Mouse (Mus musculus): ENCODE measurements around the gene Prune1. TPM values are rescaled to one million over a fixed set of nuclear protein-coding genes. Genes with fewer than 3 reads are reported as not detected.

Prune1 gene
- polyA plus RNA-seq, 1 experiment from 2014 or later = 76.9 TPM

DNA sequence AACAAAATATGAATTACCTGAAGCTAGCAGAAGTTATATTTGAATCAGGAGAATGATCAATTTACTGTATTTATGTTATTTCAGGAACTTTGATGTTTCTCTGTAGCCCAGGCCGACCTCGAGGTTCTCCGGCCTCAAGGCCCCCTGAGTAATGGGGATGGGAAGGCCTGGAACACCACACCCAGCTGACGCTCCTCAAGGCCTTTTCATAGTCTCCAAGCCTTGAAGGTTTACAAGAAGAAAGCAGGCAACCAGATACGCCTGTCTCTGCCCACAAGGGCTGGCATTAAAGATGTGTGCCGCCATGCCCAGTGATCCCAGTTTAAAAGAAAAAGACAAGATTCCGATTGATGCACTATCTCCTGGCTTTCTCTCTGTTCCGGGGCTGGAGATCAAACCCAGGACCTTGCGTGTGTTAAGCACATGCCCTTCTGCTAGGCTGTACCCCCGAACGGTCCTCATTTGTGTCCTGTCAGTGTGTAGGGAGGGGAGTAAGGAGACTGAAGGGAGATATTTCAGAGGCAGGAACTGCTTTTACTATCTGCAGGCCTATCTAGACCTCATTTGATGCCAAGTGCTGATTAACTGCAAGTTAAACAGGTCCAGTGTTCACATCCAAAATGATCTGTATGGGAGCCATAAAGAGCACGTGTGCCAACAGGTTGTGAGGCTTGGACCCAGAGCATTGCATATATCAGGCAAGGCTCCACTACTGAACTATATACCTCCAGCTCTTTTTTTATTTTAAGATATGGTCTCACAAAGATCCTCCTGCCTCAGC, 2.8 kb upstream of the Prune1 start:
- Histone ChIP-seq H3K4me1 (peaks cover 28% of the 10 kb centered on the region), H3K4me2 (peak overlapping the region; percentile 83), H3K9ac (no peak overlapping the region), H3K4me3 (peak overlapping the region; percentile 71; the same call in 1 of the 2 replicates), H3K9me3 (no peaks in the 10 kb centered on the region), H3K27ac (no peak overlapping the region), H3K36me3 (replicated peaks) (peaks cover 6% of the 10 kb centered on the region; the same call in 1 of the 2 replicates), H3K27me3 (replicated peaks) (no peaks in the 10 kb centered on the region)
- WGBS = 89% methylated on average over 12 of the region's 12 CpGs
- no peak for ATAC-seq (replicated peaks)

GRCm38 (mm10) chr3:95284062-95284461, 2.2 kb upstream of the Prune1 start:
- peaks cover 31% of the 10 kb centered on the region for H3K4me1 ChIP-seq
- peak overlapping the region; percentile 83 for H3K4me2 ChIP-seq
- H3K36me3 ChIP-seq (replicated peaks) = peaks cover 6% of the 10 kb centered on the region; the same call in 1 of the 2 replicates
- H3K9ac ChIP-seq = peak overlapping the region; percentile 69; the same call in 1 of the 2 replicates
- no peaks in the 10 kb centered on the region for H3K27me3 ChIP-seq (replicated peaks)
- H3K27ac ChIP-seq = peak overlapping the region; percentile 93; the same call in 1 of the 2 replicates
- H3K9me3 ChIP-seq = no peaks in the 10 kb centered on the region
- H3K4me3 ChIP-seq = peak overlapping the region; percentile 71
- 14% methylated on average over 1 of the region's 1 CpGs for WGBS
- ATAC-seq (replicated peaks) = no peak

DNA sequence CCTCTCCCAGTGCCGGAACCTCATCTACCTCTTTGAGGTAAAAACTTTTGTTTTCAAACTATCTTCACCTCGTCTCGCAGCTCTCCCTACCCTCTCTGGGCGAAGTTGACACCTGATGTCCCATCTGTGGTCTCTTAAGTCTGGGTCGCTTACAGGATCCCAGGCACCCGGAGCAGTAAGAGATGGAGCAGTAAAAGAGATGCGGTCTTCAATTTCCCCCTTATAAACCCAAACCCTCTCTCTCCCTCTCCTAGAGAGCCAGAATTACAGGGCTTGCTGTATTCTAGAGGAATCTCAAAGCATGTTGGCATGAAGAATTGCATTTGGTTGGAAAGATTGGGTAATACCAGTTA, 1.7 kb upstream of the Prune1 start:
- WGBS = under 1% methylated on average over 7 of the region's 7 CpGs
- Histone ChIP-seq H3K9me3 (no peaks in the 10 kb centered on the region), H3K36me3 (replicated peaks) (peaks cover 6% of the 10 kb centered on the region; the same call in 1 of the 2 replicates), H3K27ac (peak overlapping the region; percentile 93), H3K27me3 (replicated peaks) (no peaks in the 10 kb centered on the region), H3K4me2 (peak overlapping the region; percentile 83), H3K4me3 (peak overlapping the region; percentile 71), H3K9ac (peak overlapping the region; percentile 69), H3K4me1 (peaks cover 31% of the 10 kb centered on the region)
- no peak for ATAC-seq (replicated peaks)

GRCm38 (mm10) chr3:95282865-95283588, 1.2 kb upstream of the Prune1 start:
- Histone ChIP-seq H3K4me1 (peaks cover 31% of the 10 kb centered on the region), H3K4me3 (peak overlapping the region; percentile 71), H3K27ac (peak overlapping the region; percentile 93), H3K36me3 (replicated peaks) (peaks cover 6% of the 10 kb centered on the region; the same call in 1 of the 2 replicates), H3K27me3 (replicated peaks) (no peaks in the 10 kb centered on the region), H3K4me2 (peak overlapping the region; percentile 83), H3K9ac (peak overlapping the region; percentile 69), H3K9me3 (no peaks in the 10 kb centered on the region)
- peak; percentile 58 for ATAC-seq (replicated peaks)
- under 1% methylated on average over 49 of the region's 51 CpGs for WGBS

GRCm38 (mm10) chr3:95282381-95282864, 547 bp upstream of the Prune1 start:
- peak overlapping the region; percentile 69 for H3K9ac ChIP-seq
- H3K36me3 ChIP-seq (replicated peaks) = 0 out of 2 replicates have a peak, but pooled peaks cover 1% of the 10 kb centered on the region
- H3K27me3 ChIP-seq (replicated peaks) = no peaks in the 10 kb centered on the region
- 0 out of 2 replicates have a peak, but pooled peaks have one; percentile 15 for ATAC-seq (replicated peaks)
- peak overlapping the region; percentile 71 for H3K4me3 ChIP-seq
- H3K4me1 ChIP-seq = peaks cover 31% of the 10 kb centered on the region
- H3K9me3 ChIP-seq = no peaks in the 10 kb centered on the region
- under 1% methylated on average over 11 of the region's 11 CpGs for WGBS
- peak overlapping the region; percentile 83 for H3K4me2 ChIP-seq
- peak overlapping the region; percentile 93 for H3K27ac ChIP-seq

DNA sequence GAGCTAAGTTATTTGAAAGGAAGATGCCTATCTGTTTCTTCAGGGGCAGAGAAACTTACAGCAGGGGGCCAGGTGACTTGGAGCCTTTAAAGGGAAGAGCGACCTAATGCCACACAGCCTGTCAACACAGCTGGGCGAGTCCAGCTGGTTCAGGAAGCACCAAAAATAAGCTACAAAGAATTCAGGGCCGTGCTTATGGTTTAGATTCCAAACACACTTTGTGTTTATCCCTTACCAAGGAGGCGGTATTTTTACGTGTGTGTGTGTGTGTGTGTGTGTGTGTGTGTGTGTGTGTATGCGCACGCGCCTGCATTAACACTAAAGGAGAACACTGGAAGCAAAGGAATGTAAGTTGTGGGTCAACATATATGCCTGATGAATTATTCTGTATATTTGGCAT, 1.1 kb downstream of the Prune1 start:
- WGBS = 23% methylated on average over 8 of the region's 8 CpGs
- Histone ChIP-seq H3K4me3 (peak overlapping the region; percentile 71), H3K36me3 (replicated peaks) (no peaks in the 10 kb centered on the region), H3K27me3 (replicated peaks) (no peaks in the 10 kb centered on the region), H3K27ac (peak overlapping the region; percentile 93), H3K9me3 (no peaks in the 10 kb centered on the region), H3K4me2 (peak overlapping the region; percentile 83), H3K4me1 (peaks cover 31% of the 10 kb centered on the region), H3K9ac (peak overlapping the region; percentile 74)
- ATAC-seq (replicated peaks) = no peak

- 96% methylated on average over 1 of the region's 1 CpGs for WGBS
- Histone ChIP-seq H3K9ac (no peak overlapping the region), H3K4me2 (no peak overlapping the region), H3K9me3 (no peaks in the 10 kb centered on the region), H3K36me3 (replicated peaks) (no peaks in the 10 kb centered on the region), H3K4me3 (no peak overlapping the region), H3K27ac (no peak overlapping the region), H3K27me3 (replicated peaks) (no peaks in the 10 kb centered on the region), H3K4me1 (peaks cover 8% of the 10 kb centered on the region)
- ATAC-seq (replicated peaks) = no peak
These were observed 4.7 kb downstream of the Prune1 start for GRCm38 (mm10) chr3:95277149-95277551.

GRCm38 (mm10) chr3:95276428-95276934, 5.4 kb downstream of the Prune1 start:
- H3K4me2 ChIP-seq = no peak overlapping the region
- peaks cover 7% of the 10 kb centered on the region for H3K4me1 ChIP-seq
- H3K27me3 ChIP-seq (replicated peaks) = no peaks in the 10 kb centered on the region
- H3K27ac ChIP-seq = no peak overlapping the region
- H3K36me3 ChIP-seq (replicated peaks) = no peaks in the 10 kb centered on the region
- H3K9ac ChIP-seq = no peak overlapping the region
- H3K4me3 ChIP-seq = no peak overlapping the region
- no peaks in the 10 kb centered on the region for H3K9me3 ChIP-seq
- WGBS = 81% methylated on average over 5 of the region's 5 CpGs
- no peak for ATAC-seq (replicated peaks)

GRCm38 (mm10) chr3:95275161-95275560, 6.7 kb downstream of the Prune1 start:
- no peak overlapping the region for H3K9ac ChIP-seq
- WGBS = 86% methylated on average over 6 of the region's 6 CpGs
- H3K4me3 ChIP-seq = no peak overlapping the region
- no peaks in the 10 kb centered on the region for H3K27me3 ChIP-seq (replicated peaks)
- H3K9me3 ChIP-seq = no peaks in the 10 kb centered on the region
- H3K27ac ChIP-seq = no peak overlapping the region
- no peak for ATAC-seq (replicated peaks)
- peaks cover 3% of the 10 kb centered on the region; the same call in 1 of the 2 replicates for H3K4me1 ChIP-seq
- no peaks in the 10 kb centered on the region for H3K36me3 ChIP-seq (replicated peaks)
- H3K4me2 ChIP-seq = no peak overlapping the region

GRCm38 (mm10) chr3:95274453-95274852, 7.4 kb downstream of the Prune1 start:
- H3K36me3 ChIP-seq (replicated peaks) = no peaks in the 10 kb centered on the region
- H3K4me2 ChIP-seq = no peak overlapping the region
- H3K4me3 ChIP-seq = no peak overlapping the region
- no peak overlapping the region for H3K9ac ChIP-seq
- H3K27me3 ChIP-seq (replicated peaks) = no peaks in the 10 kb centered on the region
- no peak overlapping the region for H3K27ac ChIP-seq
- H3K9me3 ChIP-seq = no peaks in the 10 kb centered on the region
- ATAC-seq (replicated peaks) = no peak
- H3K4me1 ChIP-seq = peaks cover 3% of the 10 kb centered on the region; the same call in 1 of the 2 replicates
- 94% methylated on average over 4 of the region's 4 CpGs for WGBS

GRCm38 (mm10) chr3:95273471-95273870, 8.4 kb downstream of the Prune1 start:
- H3K27me3 ChIP-seq (replicated peaks) = no peaks in the 10 kb centered on the region
- no peak for ATAC-seq (replicated peaks)
- no peak overlapping the region for H3K27ac ChIP-seq
- H3K36me3 ChIP-seq (replicated peaks) = peaks cover 4% of the 10 kb centered on the region; the same call in 1 of the 2 replicates
- H3K9me3 ChIP-seq = no peaks in the 10 kb centered on the region
- H3K4me1 ChIP-seq = no peaks in the 10 kb centered on the region
- 92% methylated on average over 5 of the region's 5 CpGs for WGBS
- H3K9ac ChIP-seq = no peak overlapping the region
- no peak overlapping the region for H3K4me2 ChIP-seq
- no peak overlapping the region for H3K4me3 ChIP-seq

GRCm38 (mm10) chr3:95270766-95271364, 11.0 kb downstream of the Prune1 start:
- H3K4me3 ChIP-seq = no peak overlapping the region
- no peaks in the 10 kb centered on the region for H3K27me3 ChIP-seq (replicated peaks)
- H3K9ac ChIP-seq = no peak overlapping the region
- no peaks in the 10 kb centered on the region for H3K9me3 ChIP-seq
- H3K36me3 ChIP-seq (replicated peaks) = peaks cover 12% of the 10 kb centered on the region; the same call in 1 of the 2 replicates
- H3K4me1 ChIP-seq = no peaks in the 10 kb centered on the region
- H3K4me2 ChIP-seq = no peak overlapping the region
- 86% methylated on average over 12 of the region's 12 CpGs for WGBS
- no peak for ATAC-seq (replicated peaks)
- no peak overlapping the region for H3K27ac ChIP-seq
